Mouse (Mus musculus) kidney, adult 2 months (tissue): ENCODE data around the gene Dyrk2.

Experiments used
- CTCF ChIP-seq: fragments of 200-500 bp; conservative IDR thresholded peaks from 2 replicates; pipeline ENCODE4 v1.5.1; 2011; ENCODE audit warnings: low read depth, mild to moderate bottlenecking, control low read depth, low read length, moderate library complexity, mixed read lengths; ENCODE audit not compliant: insufficient read depth, insufficient read length
- POLR2A ChIP-seq: fragments of 200-500 bp; IDR thresholded peaks from one replicate; pipeline ENCODE4 v1.6.1; 2011; ENCODE audit warnings: low read depth, low read length, control low read depth

DNA sequence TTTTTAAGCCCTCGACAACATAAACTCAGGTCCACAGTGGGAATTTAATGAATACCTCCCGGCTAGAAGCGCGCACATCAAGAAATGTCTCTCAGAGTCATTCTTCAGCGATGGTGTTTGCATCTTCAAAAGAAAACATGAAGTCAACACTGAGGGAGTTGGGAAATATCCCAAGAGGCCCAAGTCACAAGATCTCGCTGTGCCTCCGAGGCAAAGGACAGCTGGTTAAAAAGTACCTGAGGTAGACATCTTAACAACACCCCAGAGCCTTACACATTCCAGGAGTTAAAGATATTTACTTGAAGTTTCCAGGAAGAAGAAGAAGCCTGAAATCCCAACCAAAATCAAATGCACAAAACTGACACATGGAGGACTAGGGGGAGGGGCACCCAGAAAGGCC lies 5.0 kb downstream of the Dyrk2 start:
- TF ChIP-seq POLR2A (no peak), CTCF (no peak)
